Mouse (Mus musculus) megakaryocyte-erythroid progenitor cell, adult 5-6 weeks (primary cell): Measurements from ENCODE around the gene Cnga1. TPM values are rescaled to one million over a fixed set of nuclear protein-coding genes. Genes with fewer than 3 reads are reported as not detected.

Experiments used
- ATAC-seq: replicated peaks from 2 replicates; pipeline ENCODE4 v1.8.0; 2016; ENCODE audit warnings: mild to moderate bottlenecking, inconsistent platforms; ENCODE audit not compliant: severe bottlenecking, poor library complexity, low FRiP score, low TSS enrichment
- total RNA-seq, 2 experiments: library from RNA; stranded (forward) in 1 of 2; stranded (reverse) in 1 of 2; fragments of 200-1000, 215-1000 nt in 1 of 2; fragments of >200 nt in 1 of 2; fragmentation: Nextera tagmentation in 1 of 2; gene quantifications; 2 replicates each; pipeline ENCODE4 v1.2.3; 2014 to 2017

The Cnga1 gene
- total RNA-seq, 2 experiments from 2014 or later, result not detected

- peak; percentile 95 for ATAC-seq
Measured at GRCm38 (mm10) chr5:72559544-72560049, 84.5 kb downstream of the Cnga1 start, which contains the start of gene Nfxl1. TSS of gene Nfxl1 (minus strand) at chr5:72559684.

GRCm38 (mm10) chr5:72558716-72559526 is 85.2 kb downstream of the Cnga1 start:
- peak; percentile 76 for ATAC-seq

- no peak for ATAC-seq
Measured at GRCm38 (mm10) chr5:72556245-72556644, 87.8 kb downstream of the Cnga1 start.

Other genes starting within 250 kb of the Cnga1 start
- not detected in 2 replicates for gene Corin, start 139.8 kb downstream of the Cnga1 start, total RNA-seq (2014; fragmentation: Nextera tagmentation)
- gene Corin, start 139.8 kb downstream of the Cnga1 start, total RNA-seq (2017), result not detected in 2 replicates
- gene Nfxl1, start 84.6 kb downstream of the Cnga1 start, total RNA-seq (2014; fragmentation: Nextera tagmentation), result 18.6 and 18.9 TPM in 2 replicates
- gene Nfxl1, start 84.6 kb downstream of the Cnga1 start, total RNA-seq (2017), result 9.7 and 13.8 TPM in 2 replicates
- gene Zar1, start 63.0 kb downstream of the Cnga1 start, total RNA-seq (2014; fragmentation: Nextera tagmentation), result not detected in 2 replicates
- gene Zar1, start 63.0 kb downstream of the Cnga1 start, total RNA-seq (2017), result not detected in 2 replicates
- not detected in 2 replicates for gene Gm5868, start 56.7 kb downstream of the Cnga1 start, total RNA-seq (2014; fragmentation: Nextera tagmentation)
- gene Gm5868, start 56.7 kb downstream of the Cnga1 start, total RNA-seq (2017), result not detected in 2 replicates
- gene Nipal1, start 3.5 kb upstream of the Cnga1 start, total RNA-seq (2014; fragmentation: Nextera tagmentation), result 2.7 TPM in 1 of 2 replicates, not detected in the other
- 0.08 and 0.47 TPM in 2 replicates for gene Nipal1, start 3.5 kb upstream of the Cnga1 start, total RNA-seq (2017)
- gene Txk, start 108.5 kb upstream of the Cnga1 start, total RNA-seq (2014; fragmentation: Nextera tagmentation), result 0.96 and 7.8 TPM in 2 replicates
- 0.15 and 1.2 TPM in 2 replicates for gene Txk, start 108.5 kb upstream of the Cnga1 start, total RNA-seq (2017)
- 4.8 and 10.0 TPM in 2 replicates for gene Tec, start 224.2 kb upstream of the Cnga1 start, total RNA-seq (2014; fragmentation: Nextera tagmentation)
- gene Tec, start 224.2 kb upstream of the Cnga1 start, total RNA-seq (2017), result 16.3 and 21.6 TPM in 2 replicates